Mouse (Mus musculus) thymus, postnatal 14 days (tissue): ENCODE data around the gene Bub3.
A peak's percentile ranks its signal among the peaks of the same experiment; 100 is the strongest.

ENCODE experiments used
- DNase-seq: peaks from one replicate; pipeline ENCODE4 v3.0.0; 2021

Bub3 gene

DNA sequence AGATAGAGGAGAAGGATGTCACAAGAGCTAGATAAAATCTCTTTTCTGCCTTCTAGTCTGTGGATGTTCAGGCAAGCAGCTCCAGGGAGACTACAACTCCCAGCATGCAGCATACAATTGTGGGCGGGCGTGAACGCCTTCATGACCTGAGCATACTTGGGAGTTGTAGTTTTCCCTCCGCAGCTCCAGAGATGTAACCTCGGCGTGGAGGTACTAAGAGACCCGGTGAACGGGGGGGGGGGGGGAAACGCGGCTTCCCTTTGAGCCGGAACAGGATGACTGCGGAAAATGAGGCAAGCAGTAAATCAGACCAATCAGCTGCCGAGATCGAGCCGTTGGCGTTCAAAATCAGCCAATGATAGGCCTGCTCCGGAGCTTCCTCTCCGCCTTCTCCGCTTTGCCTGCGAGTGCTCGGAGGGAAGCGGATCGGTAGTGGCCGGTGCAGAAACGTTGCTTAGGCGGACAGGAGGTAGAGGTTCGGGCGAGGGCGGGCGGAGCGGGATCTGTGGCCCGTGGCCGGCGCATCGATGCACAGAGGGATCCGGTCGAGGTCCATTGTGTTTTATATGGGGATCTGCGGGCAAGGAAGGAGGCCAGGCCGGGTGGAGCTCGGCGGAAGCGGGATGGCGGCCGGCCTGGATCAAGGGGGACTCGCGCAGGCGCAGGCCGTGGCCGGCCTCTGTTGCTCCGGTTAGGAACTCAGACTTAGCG, at the start of gene Bub3:
Gene Bub3, plus strand, starts transcription at position 237 of the 711 bp plus-strand sequence.
- DNase-seq, result peak; percentile 91

DNA sequence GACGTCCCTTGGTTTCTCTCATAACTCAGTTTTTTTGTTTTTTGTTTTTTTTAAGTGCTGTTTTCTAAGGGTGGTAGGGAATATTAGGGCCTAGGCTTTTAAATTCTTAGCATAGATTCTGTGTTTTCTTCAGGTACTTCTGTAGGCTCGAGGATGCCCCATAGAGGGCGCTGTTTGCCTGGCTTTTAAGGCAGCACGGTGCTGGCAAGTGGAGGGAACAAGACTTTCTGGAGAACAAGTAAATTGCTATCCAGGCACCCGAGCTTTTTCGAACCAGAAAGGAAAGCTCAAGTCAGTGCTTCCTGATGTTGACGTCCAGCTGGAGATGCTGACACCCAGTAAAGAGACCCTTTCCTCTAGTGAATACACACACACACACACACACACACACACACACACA, 20.0 kb upstream of the Bub3 start:
- DNase-seq, result peak; percentile 80

DNA sequence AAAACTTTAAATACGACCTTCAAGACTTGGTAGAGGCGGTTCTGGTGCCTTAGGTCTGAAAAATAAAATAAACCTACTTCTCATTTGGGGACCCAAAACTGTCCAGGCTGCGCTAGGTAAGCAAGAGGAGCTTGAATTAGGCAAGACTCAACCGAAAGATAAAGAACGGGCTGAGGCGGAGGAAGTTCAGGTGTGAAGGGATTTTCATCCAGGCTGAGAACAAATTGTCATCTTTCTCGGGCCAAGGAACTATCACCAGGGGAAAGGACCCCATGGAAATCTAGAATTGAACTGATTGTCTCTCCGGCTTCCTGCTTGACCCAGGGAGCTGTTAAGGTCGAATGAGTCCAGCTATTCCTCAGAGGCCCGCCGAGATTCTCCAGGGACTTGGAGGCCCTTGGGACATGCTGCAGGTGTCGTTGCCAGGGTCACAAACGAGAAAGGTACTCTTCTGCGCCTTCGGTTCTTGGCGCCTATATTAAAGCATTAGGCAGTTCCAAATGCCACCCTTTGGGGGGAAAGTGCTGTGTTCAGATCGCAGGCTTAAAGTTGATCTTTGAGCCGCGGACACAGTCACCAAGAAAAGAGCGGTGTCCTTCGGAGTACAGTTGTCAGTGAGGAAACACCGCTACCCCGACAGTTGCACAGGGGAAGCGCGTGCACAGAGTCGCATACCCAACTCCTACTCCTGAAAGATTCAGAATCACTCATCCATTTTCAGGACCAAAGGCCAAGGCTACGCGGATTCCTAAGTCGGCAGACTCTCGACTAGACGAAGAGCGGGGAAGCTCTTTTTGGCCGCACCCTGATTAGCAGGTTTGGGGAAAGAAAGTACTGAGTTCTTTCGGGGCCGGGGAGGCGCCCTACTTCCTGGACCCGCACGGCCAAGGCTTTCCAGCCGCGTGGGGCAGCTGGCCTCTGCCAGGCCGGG, 18.6 kb upstream of the Bub3 start:
- no peak for DNase-seq

DNA sequence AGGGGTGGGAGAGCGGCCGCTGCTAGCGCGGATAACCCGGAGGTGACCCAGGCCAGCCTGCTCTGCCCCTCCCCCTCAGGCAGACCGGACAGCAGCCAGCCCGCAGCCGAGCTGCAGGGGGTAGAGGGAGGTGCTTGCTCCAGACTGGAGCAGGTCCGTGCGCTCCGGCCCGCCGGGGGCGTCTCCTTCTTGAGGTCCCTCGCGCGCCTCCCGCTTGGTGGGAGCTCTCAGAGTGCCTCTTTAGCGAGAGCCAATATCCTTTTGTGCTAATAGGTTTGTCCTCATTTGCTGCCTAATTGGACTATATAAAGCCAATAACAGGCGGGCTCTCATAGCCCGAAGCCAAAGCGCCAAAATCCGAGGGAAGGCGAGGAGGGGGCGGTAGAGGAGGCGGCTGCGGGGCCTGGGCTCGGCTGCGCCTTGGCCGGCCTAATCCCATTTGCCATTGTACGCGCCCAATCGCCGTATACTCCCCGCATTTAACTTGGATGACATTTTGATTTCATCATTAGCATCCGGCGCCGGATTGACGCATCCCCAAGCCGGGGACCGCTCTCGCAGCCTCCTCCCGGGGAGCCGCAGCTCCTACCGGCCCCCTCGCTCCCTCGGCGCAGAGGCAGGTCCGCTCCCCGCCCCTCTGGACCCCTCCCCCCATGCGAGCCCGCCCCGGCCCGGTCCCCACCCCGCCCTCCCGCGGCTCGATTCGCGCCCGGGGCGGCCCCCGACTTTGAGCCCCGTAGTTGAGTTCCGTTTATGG, 17.7 kb upstream of the Bub3 start, which contains the start of gene Hmx3:
Gene Hmx3, plus strand, starts transcription at position 753 of the 757 bp plus-strand sequence.
- DNase-seq, result no peak

DNA sequence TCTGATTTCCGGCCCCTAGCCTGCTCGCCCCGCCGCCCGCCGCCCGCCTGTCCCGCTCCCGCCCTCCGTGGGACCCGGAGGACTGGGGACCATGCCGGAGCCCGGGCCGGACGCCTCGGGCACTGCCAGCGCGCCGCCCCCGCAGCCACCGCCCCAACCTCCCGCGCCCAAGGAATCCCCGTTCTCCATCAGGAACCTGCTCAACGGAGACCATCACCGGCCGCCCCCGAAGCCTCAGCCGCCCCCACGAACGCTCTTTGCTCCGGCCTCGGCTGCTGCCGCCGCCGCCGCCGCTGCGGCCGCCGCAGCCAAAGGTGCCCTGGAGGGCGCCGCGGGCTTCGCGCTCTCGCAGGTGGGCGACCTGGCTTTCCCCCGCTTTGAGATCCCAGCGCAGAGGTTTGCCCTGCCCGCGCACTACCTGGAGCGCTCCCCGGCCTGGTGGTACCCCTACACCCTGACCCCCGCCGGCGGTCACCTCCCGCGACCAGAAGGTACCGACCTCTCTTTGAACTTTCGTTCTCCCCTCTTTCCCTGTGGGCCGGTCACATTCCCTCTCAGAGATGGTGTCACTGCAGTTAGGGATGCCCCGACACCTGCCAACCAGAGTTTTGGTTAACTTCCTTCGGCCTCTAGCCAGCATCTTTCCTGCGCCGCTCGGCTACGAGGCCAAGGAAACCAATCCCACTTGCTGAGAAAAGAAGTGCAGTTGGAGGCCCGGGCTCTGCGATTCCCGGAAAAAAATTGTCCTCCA, 17.0 kb upstream of the Bub3 start:
- no peak for DNase-seq

DNA sequence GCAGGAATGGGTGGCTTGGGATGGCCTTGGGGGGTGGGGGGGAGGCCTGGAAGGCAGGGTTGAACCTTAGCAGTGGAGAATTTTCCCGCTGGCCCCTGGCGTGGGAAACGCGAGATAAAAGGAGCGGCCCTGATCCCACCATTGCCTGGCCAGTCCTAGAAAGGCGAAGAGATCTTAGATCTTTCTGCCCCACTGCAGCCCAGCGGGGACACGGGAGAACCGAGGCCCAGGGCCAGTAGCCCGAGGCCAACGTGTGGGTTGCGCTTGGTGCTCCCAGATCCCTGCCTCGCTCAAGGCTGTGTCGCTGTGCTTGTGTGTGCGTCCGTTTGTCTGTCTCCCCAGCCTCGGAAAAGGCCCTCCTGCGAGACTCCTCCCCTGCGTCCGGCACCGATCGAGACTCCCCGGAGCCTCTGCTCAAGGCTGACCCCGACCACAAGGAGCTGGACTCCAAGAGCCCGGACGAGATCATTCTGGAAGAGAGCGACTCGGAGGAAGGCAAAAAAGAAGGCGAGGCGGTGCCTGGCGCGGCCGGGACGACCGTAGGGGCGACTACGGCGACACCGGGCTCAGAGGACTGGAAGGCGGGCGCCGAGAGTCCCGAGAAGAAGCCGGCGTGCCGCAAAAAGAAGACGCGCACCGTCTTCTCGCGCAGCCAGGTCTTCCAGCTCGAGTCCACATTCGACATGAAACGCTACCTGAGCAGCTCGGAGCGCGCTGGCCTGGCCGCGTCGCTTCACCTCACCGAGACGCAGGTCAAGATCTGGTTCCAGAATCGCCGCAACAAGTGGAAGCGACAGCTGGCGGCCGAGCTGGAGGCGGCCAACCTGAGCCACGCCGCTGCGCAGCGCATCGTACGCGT, 16.2 kb upstream of the Bub3 start:
- no peak for DNase-seq

DNA sequence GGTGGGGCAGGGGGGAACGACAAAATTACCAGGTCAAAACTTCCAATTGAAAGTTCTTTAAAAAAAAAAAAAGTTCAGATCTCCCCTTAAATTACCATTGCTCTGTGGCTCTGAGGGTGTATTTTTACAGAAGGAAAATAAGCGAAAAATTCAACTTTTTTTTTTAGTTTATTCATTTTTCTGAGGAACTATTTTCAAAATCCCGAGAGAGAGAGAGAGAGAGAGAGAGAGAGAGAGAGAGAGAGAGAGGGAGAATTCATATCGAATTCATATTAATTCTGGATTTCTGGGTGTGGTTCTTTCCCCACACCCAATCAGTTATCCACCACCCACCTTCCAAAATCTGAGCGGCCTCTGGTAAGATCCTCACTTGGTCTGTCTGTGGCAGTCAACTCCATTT, 15.2 kb upstream of the Bub3 start:
- DNase-seq, result no peak

DNA sequence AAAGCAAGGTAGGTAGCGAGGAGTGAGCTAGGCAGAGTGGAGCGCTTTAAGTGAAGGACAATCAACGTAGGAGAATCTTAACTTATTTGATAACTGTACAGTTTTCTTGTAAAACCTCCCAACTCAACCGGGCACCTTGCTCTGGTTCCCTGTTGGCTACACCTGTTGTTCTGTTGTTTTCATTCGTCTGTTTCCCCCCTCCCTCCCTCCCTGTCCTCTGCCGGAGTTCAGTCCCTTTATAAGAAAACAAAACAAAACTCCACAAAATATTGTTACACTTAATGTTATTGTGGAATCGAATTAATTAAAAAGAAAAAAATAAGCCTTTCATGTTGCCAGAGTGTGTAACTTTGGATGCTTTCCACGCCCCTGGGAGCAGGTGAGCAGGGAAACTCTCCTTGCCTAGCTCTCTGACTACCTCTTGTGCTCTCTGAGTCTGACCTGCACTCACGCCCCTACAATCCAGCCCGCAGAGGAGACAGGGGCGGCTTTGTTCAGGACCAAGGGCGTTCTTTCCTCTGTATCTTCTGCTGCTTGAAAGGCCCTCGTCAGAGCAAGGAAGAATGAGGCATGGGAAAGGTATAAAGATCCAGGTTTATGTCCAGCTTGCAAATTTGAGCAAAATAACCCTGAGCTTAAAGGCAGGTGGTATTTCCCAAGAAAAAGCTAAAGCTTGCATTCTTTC, 14.2 kb upstream of the Bub3 start:
- no peak for DNase-seq

DNA sequence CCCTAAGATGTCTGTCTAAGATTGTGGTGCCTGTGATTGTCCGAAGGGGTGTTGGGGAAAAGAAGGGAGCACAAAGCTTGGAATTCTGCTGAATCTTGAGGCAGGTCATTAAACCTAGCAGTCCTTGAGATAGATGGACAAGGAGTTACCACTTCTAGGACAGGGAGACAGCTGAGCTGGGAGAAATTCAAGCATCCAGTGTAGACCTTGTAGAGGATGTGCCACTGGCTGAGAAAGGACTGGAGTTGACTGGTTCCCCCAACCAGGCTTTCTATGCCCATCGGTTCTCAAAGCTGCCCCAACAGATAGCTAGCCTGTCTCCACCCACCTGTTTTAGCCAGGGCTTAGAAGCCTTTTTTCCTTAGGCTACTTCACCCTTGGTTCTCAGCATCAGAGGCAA, 13.6 kb upstream of the Bub3 start:
- DNase-seq, result no peak

DNA sequence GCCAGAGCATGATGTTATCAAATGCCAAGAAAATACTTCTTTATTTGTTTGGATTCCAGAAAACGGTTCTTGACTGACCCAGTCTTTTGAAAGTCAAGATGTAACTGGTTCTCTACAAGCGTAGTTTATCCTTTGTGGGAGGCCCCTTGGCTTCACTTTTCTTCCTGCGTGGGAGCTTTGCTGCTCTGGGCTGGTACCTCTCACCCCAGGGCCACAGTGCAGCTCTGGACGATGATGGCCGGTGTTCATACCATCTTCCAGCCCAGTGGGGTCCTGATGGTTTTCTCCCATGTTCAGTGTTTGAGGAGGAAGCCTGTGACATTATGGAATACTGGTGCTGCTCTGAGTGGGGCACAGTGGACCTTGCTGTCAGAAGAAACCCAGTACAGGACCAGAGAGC, 12.5 kb upstream of the Bub3 start:
- no peak for DNase-seq

DNA sequence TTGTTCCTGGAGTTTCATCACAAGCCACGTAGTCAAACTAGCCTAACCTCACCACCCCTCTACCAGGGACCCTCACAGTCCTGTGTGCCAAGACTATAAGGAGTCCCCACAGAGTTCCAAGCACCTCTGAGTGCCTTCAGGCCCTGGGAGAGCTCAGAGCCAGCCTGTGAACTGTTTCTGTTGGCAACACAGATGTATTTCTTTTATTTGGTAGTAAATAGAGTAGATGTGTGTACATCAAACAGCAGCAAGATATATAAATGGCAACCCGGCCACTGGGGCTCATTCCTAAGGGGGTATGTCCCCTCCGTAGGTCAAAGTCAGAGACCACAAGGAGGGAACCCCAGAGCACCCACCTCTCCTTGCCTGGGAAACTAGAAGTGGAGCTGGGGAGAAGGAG, 11.5 kb upstream of the Bub3 start, which contains the start of gene Hmx2:
Gene Hmx2, plus strand, starts transcription at position 301 of the 400 bp plus-strand sequence.
- DNase-seq, result no peak

DNA sequence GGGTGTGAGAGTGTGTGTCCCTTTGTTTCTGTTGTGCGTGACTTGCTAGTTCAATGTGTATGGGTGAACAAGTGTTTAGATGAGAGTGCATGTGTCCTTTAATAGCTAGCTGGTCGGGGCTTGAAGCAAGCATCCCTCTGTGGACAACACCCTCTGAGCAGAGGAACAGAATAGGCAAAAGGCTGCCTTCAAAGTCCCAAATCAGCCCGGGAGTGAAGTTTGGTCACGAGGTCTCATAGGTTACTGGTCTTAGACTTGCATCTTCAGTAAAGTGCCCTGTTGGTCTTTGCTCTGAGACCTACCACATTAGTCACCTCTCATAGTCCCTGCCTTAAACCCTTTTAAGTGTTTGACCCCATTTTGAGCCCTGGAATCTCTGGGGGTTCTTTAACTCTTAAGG, 8.6 kb upstream of the Bub3 start:
- DNase-seq, result no peak

DNA sequence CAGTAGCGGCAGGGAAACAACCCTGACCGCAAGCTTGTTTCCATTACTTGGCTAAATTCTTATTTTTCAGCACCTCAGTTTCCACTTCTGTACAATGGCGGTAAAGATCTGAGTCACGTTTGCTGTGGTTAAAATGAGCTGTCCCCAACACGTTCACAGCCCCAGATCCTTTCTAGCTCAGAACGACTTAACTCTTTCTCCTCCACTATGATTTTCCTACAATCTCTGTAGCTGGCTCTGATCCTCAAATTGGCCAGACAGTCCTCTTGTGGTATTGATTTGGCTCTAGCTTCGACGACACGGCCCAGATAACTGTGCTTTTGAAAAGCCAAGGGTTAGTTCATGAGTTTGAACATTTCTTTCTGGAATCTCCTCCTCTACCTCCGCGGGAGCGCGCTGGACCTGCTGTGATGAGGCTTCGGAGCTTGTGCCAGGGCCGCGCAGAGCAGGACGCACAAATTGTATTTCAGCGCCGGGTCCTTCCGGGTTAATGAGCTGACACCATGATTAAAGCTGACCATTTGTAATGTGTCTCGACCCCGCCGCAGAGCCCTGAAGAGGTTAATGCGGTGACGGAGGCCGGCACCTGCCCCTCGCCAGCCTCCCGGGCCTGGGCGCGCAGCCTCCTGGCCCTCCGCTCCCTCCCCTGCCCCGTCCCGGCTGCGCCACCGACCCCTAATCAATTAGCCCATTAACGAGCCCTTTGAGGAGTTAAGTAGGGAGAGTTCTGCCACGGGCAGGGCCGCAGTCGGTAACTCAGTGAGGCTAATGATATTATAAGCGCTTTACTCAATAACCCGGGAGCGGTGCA, 7.9 kb upstream of the Bub3 start:
- no peak for DNase-seq

DNA sequence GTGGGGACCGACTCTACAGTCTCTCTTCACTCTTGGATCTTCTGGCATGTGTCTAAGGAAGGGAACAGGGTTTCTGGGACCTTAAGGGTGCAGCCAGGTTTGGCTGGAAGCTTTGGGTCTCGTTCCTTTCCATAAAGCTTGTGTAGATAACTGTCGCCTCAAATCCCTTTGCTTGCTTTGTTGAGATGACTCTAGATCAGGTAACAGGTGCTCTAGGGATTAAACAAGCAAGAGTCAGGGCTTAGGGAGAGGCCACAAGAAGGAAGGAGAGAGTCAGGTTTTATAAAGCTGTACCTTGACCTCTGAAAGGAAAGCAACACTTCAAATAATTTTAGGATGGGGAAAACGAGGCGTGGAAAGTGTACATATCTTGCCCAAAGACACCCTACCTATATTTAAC, 7.2 kb upstream of the Bub3 start:
- no peak for DNase-seq

DNA sequence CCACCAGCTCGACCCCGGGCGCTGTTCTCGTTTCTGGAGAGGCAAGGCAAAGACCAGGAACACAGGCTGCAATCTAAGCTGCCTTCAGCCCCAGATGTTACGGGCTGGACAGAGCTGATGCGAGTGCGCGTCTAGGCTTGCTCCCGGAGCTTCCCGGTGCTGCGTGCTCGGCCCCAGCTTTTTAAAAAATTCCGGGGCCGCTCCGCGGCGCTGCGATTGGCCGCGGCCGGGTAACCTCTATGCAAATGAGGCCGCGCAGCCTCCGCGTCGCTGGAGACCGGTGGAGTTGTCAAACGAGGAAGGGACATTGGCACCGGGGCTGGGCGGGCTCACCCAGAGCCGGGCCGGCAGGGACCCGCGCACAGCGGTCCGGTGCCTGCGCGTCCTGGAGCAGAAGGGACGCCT, 6.2 kb upstream of the Bub3 start:
- peak; percentile 62 for DNase-seq

DNA sequence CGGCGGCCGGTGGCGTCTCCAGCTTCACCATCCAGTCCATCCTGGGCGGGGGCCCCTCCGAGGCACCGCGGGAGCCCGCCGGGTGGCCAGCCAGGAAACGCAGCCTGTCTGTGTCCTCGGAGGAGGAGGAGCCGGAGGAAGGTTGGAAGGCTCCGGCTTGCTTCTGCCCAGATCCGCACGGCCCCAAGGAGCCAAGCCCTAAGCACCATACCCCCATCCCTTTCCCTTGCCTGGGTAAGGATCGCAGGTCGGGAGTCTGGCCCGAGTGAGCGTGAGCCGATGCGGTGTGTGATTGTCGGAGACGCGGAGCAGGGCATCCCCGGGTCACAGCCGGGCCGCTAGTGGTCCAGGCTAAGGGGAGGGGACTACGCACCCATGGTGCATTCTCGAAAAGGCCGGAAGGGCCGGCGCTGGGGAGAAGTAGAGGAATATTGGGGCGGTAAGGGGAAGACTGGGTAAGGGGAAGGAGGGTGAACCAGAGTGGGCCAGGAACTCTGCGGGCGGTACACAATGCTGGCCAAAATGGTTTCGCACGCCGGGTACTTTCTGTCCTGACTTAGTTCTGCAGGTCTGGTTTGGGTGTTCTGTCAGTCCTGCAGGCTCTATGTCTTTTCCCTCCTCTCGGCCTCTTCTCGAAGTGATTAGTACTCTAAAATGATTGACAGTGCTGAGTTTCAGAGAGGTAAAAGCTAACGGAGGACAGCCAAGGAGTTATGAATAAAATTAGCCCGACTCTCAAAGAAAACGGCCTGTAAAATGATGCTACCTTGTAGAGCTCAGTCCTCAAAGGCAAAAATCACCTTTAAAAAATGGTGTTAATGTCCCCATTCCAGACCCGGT, 5.5 kb upstream of the Bub3 start:
- DNase-seq, result no peak

DNA sequence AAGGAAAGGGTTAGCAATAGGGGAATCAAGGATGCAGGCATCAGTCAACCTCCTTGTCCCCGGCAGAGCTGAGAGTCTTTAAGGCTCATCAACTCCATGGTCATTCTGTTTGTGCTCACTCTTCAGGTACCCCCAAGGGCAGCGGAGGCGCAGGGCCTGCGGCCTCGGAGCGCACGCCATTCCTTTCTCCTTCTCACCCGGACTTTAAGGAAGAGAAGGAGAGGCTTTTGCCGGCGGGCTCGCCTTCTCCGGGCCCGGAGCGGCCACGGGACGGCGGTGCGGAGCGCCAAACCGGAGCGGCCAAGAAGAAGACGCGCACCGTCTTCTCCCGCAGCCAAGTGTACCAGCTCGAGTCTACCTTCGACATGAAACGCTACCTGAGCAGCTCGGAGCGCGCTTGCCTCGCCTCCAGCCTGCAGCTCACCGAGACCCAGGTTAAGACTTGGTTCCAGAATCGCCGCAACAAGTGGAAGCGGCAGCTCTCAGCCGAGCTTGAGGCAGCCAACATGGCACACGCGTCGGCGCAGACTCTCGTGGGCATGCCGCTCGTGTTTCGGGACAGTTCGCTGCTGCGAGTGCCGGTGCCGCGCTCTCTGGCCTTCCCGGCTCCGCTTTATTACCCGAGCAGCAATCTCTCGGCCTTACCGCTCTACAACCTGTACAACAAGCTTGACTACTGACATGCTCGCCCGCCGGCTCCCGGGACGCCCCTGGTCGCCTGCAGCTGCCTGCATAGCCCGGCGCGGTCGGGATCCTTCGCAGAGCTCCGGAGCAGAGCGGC, 4.5 kb upstream of the Bub3 start:
- no peak for DNase-seq

DNA sequence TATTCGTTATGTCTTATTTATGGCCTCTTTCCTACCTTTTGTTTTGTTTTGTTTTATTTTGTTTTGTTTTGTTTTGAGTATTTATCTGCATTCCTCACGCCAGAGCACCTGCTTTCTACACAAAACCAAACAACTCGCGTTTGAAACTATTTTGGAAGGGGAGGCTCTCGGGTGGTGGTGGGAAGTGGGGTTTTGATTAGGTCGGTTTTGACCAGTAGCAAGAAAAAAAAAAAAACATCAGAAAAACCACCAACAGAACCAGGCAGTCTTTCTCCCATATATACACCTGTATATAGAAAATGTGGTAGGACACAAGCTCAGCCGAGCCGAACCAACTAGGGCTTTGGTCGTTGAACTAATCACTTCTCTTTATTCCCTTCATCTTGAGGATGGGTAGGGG, 3.9 kb upstream of the Bub3 start:
- no peak for DNase-seq
